Mouse (Mus musculus) naive thymus-derived CD4-positive, alpha-beta T cell, adult 2 months (primary cell): ENCODE data around the gene Stap1.
A peak's percentile ranks its signal among the peaks of the same experiment; 100 is the strongest.

Experiments
- DNase-seq: peaks from one replicate; pipeline ENCODE4 v3.0.0-alpha.2; 2011; ENCODE audit warnings: low read depth

The Stap1 gene

GRCm38 (mm10) chr5:86071538-86071937 is at the start of gene Stap1:
Gene Stap1, plus strand, starts transcription at chr5:86071746.
- peak; percentile 87 for DNase-seq

GRCm38 (mm10) chr5:86029820-86030219 is 41.7 kb upstream of the Stap1 start:
- DNase-seq, result no peak

- no peak for DNase-seq
These were observed 8.0 kb upstream of the Stap1 start for GRCm38 (mm10) chr5:86063501-86063900.

- DNase-seq, result peak; percentile 99
These were observed 6.3 kb upstream of the Stap1 start, which contains the start of gene Cenpc1 for GRCm38 (mm10) chr5:86065101-86065875. Gene Cenpc1, minus strand, starts transcription at chr5:86065583.

GRCm38 (mm10) chr5:86065876-86066550 is 5.5 kb upstream of the Stap1 start:
- no peak for DNase-seq

- DNase-seq, result peak; percentile 93
These were observed 5.0 kb upstream of the Stap1 start for GRCm38 (mm10) chr5:86066551-86066929.

- DNase-seq, result no peak
These were observed 3.1 kb upstream of the Stap1 start for GRCm38 (mm10) chr5:86068451-86068850.

GRCm38 (mm10) chr5:86069121-86069520 is 2.4 kb upstream of the Stap1 start:
- peak; percentile 76 for DNase-seq

- DNase-seq, result peak; percentile 39
These were observed 1.3 kb downstream of the Stap1 start for GRCm38 (mm10) chr5:86072756-86073386.

- no peak for DNase-seq
These were observed 7.3 kb downstream of the Stap1 start for GRCm38 (mm10) chr5:86078720-86079334.

GRCm38 (mm10) chr5:86083987-86084386 is 12.4 kb downstream of the Stap1 start:
- no peak for DNase-seq

GRCm38 (mm10) chr5:86084979-86085378 is 13.4 kb downstream of the Stap1 start:
- DNase-seq, result no peak

- DNase-seq, result peak; percentile 89
These were observed 15.2 kb downstream of the Stap1 start for GRCm38 (mm10) chr5:86086751-86087150.

GRCm38 (mm10) chr5:86094754-86095153 is 23.2 kb downstream of the Stap1 start:
- DNase-seq, result no peak

- DNase-seq, result no peak
These were observed 27.4 kb downstream of the Stap1 start for GRCm38 (mm10) chr5:86098988-86099387.

GRCm38 (mm10) chr5:86100621-86101020 is 29.1 kb downstream of the Stap1 start:
- no peak for DNase-seq

- no peak for DNase-seq
These were observed 30.6 kb downstream of the Stap1 start for GRCm38 (mm10) chr5:86102176-86102575.

GRCm38 (mm10) chr5:86106610-86107009 is 35.1 kb downstream of the Stap1 start:
- no peak for DNase-seq

GRCm38 (mm10) chr5:86111074-86111473 is 39.5 kb downstream of the Stap1 start:
- DNase-seq, result no peak

- no peak for DNase-seq
These were observed 41.5 kb downstream of the Stap1 start for GRCm38 (mm10) chr5:86113037-86113436.

GRCm38 (mm10) chr5:86113997-86114396 is 42.5 kb downstream of the Stap1 start:
- no peak for DNase-seq

- peak; percentile 24 for DNase-seq
These were observed 47.0 kb downstream of the Stap1 start for GRCm38 (mm10) chr5:86118457-86119094.
